Mouse (Mus musculus) bone marrow, adult 2 months (tissue): ENCODE measurements at regions not wholly inside any gene's neighbourhood (a gene's known extent, or its start where the extent isn't known, plus 50 kb on each side); places are given as distances from the start of the nearest gene placed in this dataset.

Experiments used
- CTCF ChIP-seq: fragments of 200-500 bp; IDR thresholded peaks from 2 replicates; pipeline ENCODE4 v1.5.1; 2011; ENCODE audit warnings: low read length, control low read depth; ENCODE audit not compliant: control insufficient read depth, insufficient read depth
- POLR2A ChIP-seq: fragments of 200-500 bp; IDR thresholded peaks from 2 replicates; pipeline ENCODE4 v1.6.1; 2011; ENCODE audit warnings: low read depth, mild to moderate bottlenecking, control low read depth, low read length, borderline replicate concordance; ENCODE audit not compliant: control insufficient read depth

DNA sequence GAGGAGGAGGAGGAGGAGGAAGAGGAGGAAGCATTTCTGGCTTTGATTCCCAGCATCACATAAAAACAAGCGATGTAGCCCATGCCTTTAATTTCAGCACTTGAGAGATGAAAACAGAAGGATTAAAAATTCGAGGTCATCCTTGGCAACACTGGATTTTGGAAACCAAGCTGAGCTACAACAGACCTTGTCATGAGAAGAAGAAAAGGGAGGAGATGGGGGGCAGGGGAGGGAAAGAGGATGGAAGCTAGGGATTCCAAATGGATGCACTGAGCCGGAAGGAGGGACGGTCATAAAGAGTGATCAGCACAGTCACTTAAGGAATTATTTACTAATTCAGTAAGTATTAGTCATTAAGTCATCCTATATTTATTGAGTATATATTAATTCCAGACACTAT, 55.1 kb upstream of the Cnksr3 start:
- TF ChIP-seq POLR2A, result no peak
- no peak for TF ChIP-seq CTCF
